Mouse (Mus musculus) neural tube, embryonic 12.5 days (tissue): ENCODE data around the gene Cdca4. TPM values are rescaled to one million over a fixed set of nuclear protein-coding genes. Genes with fewer than 3 reads are reported as not detected.
"Not testable (repeated sequence)": the region's sequence is repeated elsewhere in the genome, so short reads cannot be mapped to it uniquely, and the experiment has no call there.

Experiments
- ATAC-seq: fragments of 200-750 bp; cut with Nextera tagmentation; 2 replicates; pipeline ENCODE4 v1.8.0; 2017; ENCODE audit warnings: low read depth, mild to moderate bottlenecking, moderate TSS enrichment, moderate library complexity; ENCODE audit not compliant: low FRiP score
- H3K27ac ChIP-seq: fragments of 300-500 bp; sonication (generic); 2 replicates; pipeline ENCODE4 v1.5.1; 2016
- H3K27me3 ChIP-seq: fragments of 300-500 bp; sonication (generic); replicated peaks from 2 replicates; pipeline ENCODE4 v1.6.1; 2016; ENCODE audit warnings: mild to moderate bottlenecking
- H3K36me3 ChIP-seq: fragments of 300-500 bp; sonication (generic); 2 replicates; pipeline ENCODE4 v1.6.1; 2016; ENCODE audit warnings: mild to moderate bottlenecking
- H3K4me1 ChIP-seq: fragments of 300-500 bp; sonication (generic); 2 replicates; pipeline ENCODE4 v1.6.1; 2016
- H3K4me2 ChIP-seq: fragments of 300-500 bp; sonication (generic); replicated peaks from 2 replicates; pipeline ENCODE4 v1.6.1; 2016; ENCODE audit warnings: mild to moderate bottlenecking
- H3K4me3 ChIP-seq: fragments of 300-500 bp; sonication (generic); 2 replicates; pipeline ENCODE4 v1.5.1; 2016
- H3K9ac ChIP-seq: fragments of 300-500 bp; sonication (generic); 2 replicates; pipeline ENCODE4 v1.6.1; 2016; ENCODE audit warnings: mild to moderate bottlenecking
- H3K9me3 ChIP-seq: fragments of 300-500 bp; sonication (generic); 2 replicates; pipeline ENCODE4 v1.6.1; 2016; ENCODE audit warnings: mild to moderate bottlenecking
- WGBS: fragments of 180-500 bp; shearing (Covaris S2); methylation state at CpG from one replicate; pipeline ENCODE4 v1.1.7; 2016; 5-methylcytosine and 5-hydroxymethylcytosine counted together
- polyA plus RNA-seq: library from polyadenylated mRNA; unstranded; fragments of >200 nt; fragmentation: Nextera tagmentation; extraction: Ambion mirVana; gene quantifications from 2 replicates; pipeline ENCODE4 v1.2.1, GENCODE M21; 2016

Cdca4 gene
- polyA plus RNA-seq, 1 experiment from 2014 or later: 103 TPM

- Histone ChIP-seq H3K27me3 (no peaks in the 10 kb centered on the region), H3K9me3 (no peaks in the 10 kb centered on the region), H3K9ac (no peak overlapping the region), H3K27ac (no peak overlapping the region), H3K4me2 (no peak overlapping the region), H3K4me1 (no peaks in the 10 kb centered on the region), H3K36me3 (no peaks in the 10 kb centered on the region), H3K4me3 (no peak overlapping the region)
- WGBS: 87% methylated on average over 11 of the region's 11 CpGs
- ATAC-seq: no peak
Measured at GRCm38 (mm10) chr12:112853050-112853729, 24.0 kb upstream of the Cdca4 start.

- H3K9me3 ChIP-seq: no peaks in the 10 kb centered on the region
- H3K27me3 ChIP-seq: no peaks in the 10 kb centered on the region
- no peaks in the 10 kb centered on the region for H3K4me1 ChIP-seq
- H3K4me2 ChIP-seq: no peak overlapping the region
- no peak for ATAC-seq
- no peak overlapping the region for H3K9ac ChIP-seq
- WGBS: 56% methylated on average over 8 of the region's 8 CpGs
- H3K4me3 ChIP-seq: no peak overlapping the region
- no peak overlapping the region for H3K27ac ChIP-seq
- no peaks in the 10 kb centered on the region for H3K36me3 ChIP-seq
Measured at GRCm38 (mm10) chr12:112851116-112851515, 21.9 kb upstream of the Cdca4 start.

- no peak overlapping the region for H3K4me3 ChIP-seq
- H3K27ac ChIP-seq: no peak overlapping the region
- no peaks in the 10 kb centered on the region for H3K4me1 ChIP-seq
- no peak overlapping the region for H3K4me2 ChIP-seq
- H3K9me3 ChIP-seq: no peaks in the 10 kb centered on the region
- no peak for ATAC-seq
- H3K36me3 ChIP-seq: no peaks in the 10 kb centered on the region
- no peak overlapping the region for H3K9ac ChIP-seq
- H3K27me3 ChIP-seq: no peaks in the 10 kb centered on the region
- WGBS: 88% methylated on average over 9 of the region's 9 CpGs
Measured at GRCm38 (mm10) chr12:112850344-112850743, 21.1 kb upstream of the Cdca4 start.

GRCm38 (mm10) chr12:112849235-112850022, 20.2 kb upstream of the Cdca4 start:
- H3K4me1 ChIP-seq: no peaks in the 10 kb centered on the region
- H3K27me3 ChIP-seq: no peaks in the 10 kb centered on the region
- ATAC-seq: no peak
- no peak overlapping the region for H3K27ac ChIP-seq
- no peaks in the 10 kb centered on the region for H3K36me3 ChIP-seq
- no peak overlapping the region for H3K9ac ChIP-seq
- WGBS: 78% methylated on average over 11 of the region's 11 CpGs
- no peak overlapping the region for H3K4me2 ChIP-seq
- no peaks in the 10 kb centered on the region for H3K9me3 ChIP-seq
- H3K4me3 ChIP-seq: no peak overlapping the region

GRCm38 (mm10) chr12:112847880-112848279, 18.7 kb upstream of the Cdca4 start:
- ATAC-seq: no peak
- Histone ChIP-seq H3K27ac (no peak overlapping the region), H3K4me1 (no peaks in the 10 kb centered on the region), H3K27me3 (no peaks in the 10 kb centered on the region), H3K9me3 (no peaks in the 10 kb centered on the region), H3K36me3 (no peaks in the 10 kb centered on the region), H3K4me3 (no peak overlapping the region), H3K9ac (no peak overlapping the region), H3K4me2 (no peak overlapping the region)
- WGBS: 96% methylated on average over 2 of the region's 2 CpGs

- ATAC-seq: peak; percentile 74; the same call in 1 of the 2 replicates
- 26% methylated on average over 3 of the region's 3 CpGs for WGBS
- no peaks in the 10 kb centered on the region for H3K4me1 ChIP-seq
- H3K9me3 ChIP-seq: no peaks in the 10 kb centered on the region
- H3K36me3 ChIP-seq: no peaks in the 10 kb centered on the region
- no peak overlapping the region for H3K9ac ChIP-seq
- no peak overlapping the region for H3K4me3 ChIP-seq
- no peak overlapping the region for H3K4me2 ChIP-seq
- no peak overlapping the region for H3K27ac ChIP-seq
- H3K27me3 ChIP-seq: no peaks in the 10 kb centered on the region
Measured at GRCm38 (mm10) chr12:112843803-112844202, 14.6 kb upstream of the Cdca4 start.

- WGBS: 91% methylated on average over 2 of the region's 2 CpGs
- not testable (repeated sequence) for H3K36me3 ChIP-seq, H3K4me3 ChIP-seq, H3K4me1 ChIP-seq, ATAC-seq, H3K4me2 ChIP-seq, H3K9me3 ChIP-seq, H3K9ac ChIP-seq, H3K27me3 ChIP-seq, H3K27ac ChIP-seq
Measured at GRCm38 (mm10) chr12:112842128-112842527, 12.9 kb upstream of the Cdca4 start.

GRCm38 (mm10) chr12:112841338-112841892, 12.2 kb upstream of the Cdca4 start:
- WGBS: 64% methylated on average over 4 of the region's 4 CpGs
- not testable (repeated sequence) for H3K36me3 ChIP-seq, H3K27ac ChIP-seq, H3K9me3 ChIP-seq, H3K27me3 ChIP-seq, ATAC-seq, H3K4me1 ChIP-seq, H3K4me2 ChIP-seq, H3K9ac ChIP-seq, H3K4me3 ChIP-seq

GRCm38 (mm10) chr12:112840209-112841086, 11.2 kb upstream of the Cdca4 start:
- no peaks in the 10 kb centered on the region for H3K27me3 ChIP-seq
- H3K9ac ChIP-seq: no peak overlapping the region
- ATAC-seq: no peak
- WGBS: 78% methylated on average over 25 of the region's 25 CpGs
- no peaks in the 10 kb centered on the region for H3K36me3 ChIP-seq
- H3K4me3 ChIP-seq: no peak overlapping the region
- H3K27ac ChIP-seq: no peak overlapping the region
- H3K4me1 ChIP-seq: no peaks in the 10 kb centered on the region
- H3K4me2 ChIP-seq: no peak overlapping the region
- no peaks in the 10 kb centered on the region for H3K9me3 ChIP-seq

GRCm38 (mm10) chr12:112835046-112835445, 5.8 kb upstream of the Cdca4 start:
- WGBS: 73% methylated on average over 2 of the region's 2 CpGs
- no peaks in the 10 kb centered on the region for H3K9me3 ChIP-seq
- H3K4me2 ChIP-seq: no peak overlapping the region
- no peaks in the 10 kb centered on the region for H3K27me3 ChIP-seq
- H3K36me3 ChIP-seq: peaks cover 12% of the 10 kb centered on the region
- H3K4me1 ChIP-seq: peaks cover 13% of the 10 kb centered on the region
- H3K9ac ChIP-seq: no peak overlapping the region
- no peak for ATAC-seq
- no peak overlapping the region for H3K4me3 ChIP-seq
- no peak overlapping the region for H3K27ac ChIP-seq

GRCm38 (mm10) chr12:112833527-112833926, 4.3 kb upstream of the Cdca4 start:
- Histone ChIP-seq H3K9ac (no peak overlapping the region), H3K9me3 (no peaks in the 10 kb centered on the region), H3K36me3 (peaks cover 12% of the 10 kb centered on the region), H3K27me3 (no peaks in the 10 kb centered on the region), H3K4me2 (no peak overlapping the region), H3K4me3 (no peak overlapping the region), H3K4me1 (peaks cover 14% of the 10 kb centered on the region), H3K27ac (no peak overlapping the region)
- ATAC-seq: no peak
- 92% methylated on average over 6 of the region's 6 CpGs for WGBS

GRCm38 (mm10) chr12:112832411-112832810, 3.2 kb upstream of the Cdca4 start:
- Histone ChIP-seq H3K4me2 (no peak overlapping the region), H3K9me3 (no peaks in the 10 kb centered on the region), H3K27ac (no peak overlapping the region), H3K9ac (no peak overlapping the region), H3K27me3 (no peaks in the 10 kb centered on the region), H3K4me3 (no peak overlapping the region), H3K4me1 (peaks cover 24% of the 10 kb centered on the region), H3K36me3 (peaks cover 16% of the 10 kb centered on the region)
- no peak for ATAC-seq
- 93% methylated on average over 5 of the region's 5 CpGs for WGBS
